Mouse (Mus musculus) limb, embryonic 14.5 days (tissue): Measurements from ENCODE around the gene Osbpl3. TPM values are rescaled to one million over a fixed set of nuclear protein-coding genes. Genes with fewer than 3 reads are reported as not detected.
"Not testable (repeated sequence)": the region's sequence is repeated elsewhere in the genome, so short reads cannot be mapped to it uniquely, and the experiment has no call there.

Experiments
- ATAC-seq: fragments of 200-750 bp; cut with Nextera tagmentation; 2 replicates; pipeline ENCODE4 v1.8.0; 2017; ENCODE audit warnings: low read depth, moderate number of reproducible peaks, moderate TSS enrichment; ENCODE audit not compliant: low FRiP score
- DNase-seq: peaks from one replicate; pipeline ENCODE4 v3.0.0-alpha.2; 2015; ENCODE audit warnings: low spot score
- H3K27ac ChIP-seq: fragments of 300-500 bp; sonication (generic); replicated peaks from 2 replicates; pipeline ENCODE4 v1.5.1; 2014; ENCODE audit warnings: low read depth, mild to moderate bottlenecking, low read length, moderate library complexity, mixed read lengths
- H3K27me3 ChIP-seq: fragments of 300-500 bp; sonication (generic); 2 replicates; pipeline ENCODE4 v1.6.1; 2014; ENCODE audit warnings: low read length, mixed read lengths; ENCODE audit not compliant: control insufficient read depth, insufficient read depth
- H3K36me3 ChIP-seq: fragments of 300-500 bp; sonication (generic); 2 replicates; pipeline ENCODE4 v1.6.1; 2014; ENCODE audit warnings: mild to moderate bottlenecking, low read length, moderate library complexity, mixed read lengths; ENCODE audit not compliant: control insufficient read depth, insufficient read depth
- H3K4me1 ChIP-seq: fragments of 300-500 bp; sonication (generic); 2 replicates; pipeline ENCODE4 v1.6.1; 2014; ENCODE audit warnings: antibody characterized with exemption, low read length, mixed read lengths; ENCODE audit not compliant: control insufficient read depth, insufficient read depth
- H3K4me2 ChIP-seq: fragments of 300-500 bp; sonication (generic); replicated peaks from 2 replicates; pipeline ENCODE4 v1.6.1; 2014; ENCODE audit warnings: low read depth, mild to moderate bottlenecking, low read length, moderate library complexity; ENCODE audit not compliant: severe bottlenecking
- H3K4me3 ChIP-seq: fragments of 300-500 bp; sonication (generic); replicated peaks from 2 replicates; pipeline ENCODE4 v1.5.1; 2014; ENCODE audit warnings: low read length
- H3K9ac ChIP-seq: fragments of 300-500 bp; sonication (generic); 2 replicates; pipeline ENCODE4 v1.6.1; 2014; ENCODE audit warnings: mild to moderate bottlenecking, low read depth, low read length, moderate library complexity; ENCODE audit not compliant: severe bottlenecking
- H3K9me3 ChIP-seq: fragments of 300-500 bp; sonication (generic); 2 replicates; pipeline ENCODE4 v1.6.1; 2016; ENCODE audit warnings: low read length; ENCODE audit not compliant: control insufficient read depth
- POLR2A ChIP-seq: fragments of 200-500 bp; IDR thresholded peaks from 2 replicates; pipeline ENCODE4 v1.8.0; 2012; ENCODE audit warnings: inconsistent platforms, mild to moderate bottlenecking, moderate library complexity, borderline replicate concordance; ENCODE audit not compliant: insufficient read depth, insufficient read length; ENCODE audit errors: extremely low read depth
- WGBS: fragments of 180-500 bp; shearing (Covaris S2); extraction: QIAGEN DNeasy Blood & Tissue Kit; methylation state at CpG from one replicate; pipeline ENCODE4 v1.1.7; 2014; 5-methylcytosine and 5-hydroxymethylcytosine counted together
- polyA plus RNA-seq, 2 experiments: library from polyadenylated mRNA; depleted of rRNA in 1 of 2; stranded (reverse) in 1 of 2; unstranded in 1 of 2; fragments of >200 nt; fragmentation: Nextera tagmentation in 1 of 2; extraction: Ambion mirVana in 1 of 2; gene quantifications; 2 replicates each; pipeline versions ENCODE4 v1.2.1 to v1.2.3; 2012 to 2014

Gene Osbpl3
- polyA plus RNA-seq, 2 experiments, result 10.9 to 19.8 TPM

DNA sequence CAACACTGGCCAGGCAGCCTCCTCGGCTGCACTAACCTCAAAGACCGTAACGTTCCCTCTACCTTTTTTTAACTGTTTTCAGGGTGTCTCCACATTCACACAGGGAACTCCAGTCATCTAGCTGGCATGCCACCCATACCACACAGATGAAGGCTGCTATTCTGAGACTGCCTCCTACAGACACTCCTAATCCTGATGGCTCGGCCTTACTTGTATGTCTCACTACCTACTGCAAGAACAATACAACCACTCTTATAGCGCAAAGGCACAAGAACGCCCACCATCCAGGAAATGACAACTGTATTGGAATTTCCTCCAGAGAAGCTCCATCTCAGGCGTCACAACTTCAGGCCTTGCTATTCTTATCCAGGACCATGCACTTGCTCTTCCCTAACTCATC is 15.8 kb downstream of the Osbpl3 start:
- Histone ChIP-seq H3K4me2 (no peak overlapping the region), H3K9me3 (no peaks in the 10 kb centered on the region), H3K36me3 (no peaks in the 10 kb centered on the region), H3K27ac (no peak overlapping the region), H3K9ac (no peak overlapping the region), H3K27me3 (no peaks in the 10 kb centered on the region), H3K4me1 (no peaks in the 10 kb centered on the region), H3K4me3 (no peak overlapping the region)
- DNase-seq (no peak), ATAC-seq (no peak)
- 88% methylated on average over 7 of the region's 7 CpGs for WGBS
- TF ChIP-seq POLR2A, result no peak

DNA sequence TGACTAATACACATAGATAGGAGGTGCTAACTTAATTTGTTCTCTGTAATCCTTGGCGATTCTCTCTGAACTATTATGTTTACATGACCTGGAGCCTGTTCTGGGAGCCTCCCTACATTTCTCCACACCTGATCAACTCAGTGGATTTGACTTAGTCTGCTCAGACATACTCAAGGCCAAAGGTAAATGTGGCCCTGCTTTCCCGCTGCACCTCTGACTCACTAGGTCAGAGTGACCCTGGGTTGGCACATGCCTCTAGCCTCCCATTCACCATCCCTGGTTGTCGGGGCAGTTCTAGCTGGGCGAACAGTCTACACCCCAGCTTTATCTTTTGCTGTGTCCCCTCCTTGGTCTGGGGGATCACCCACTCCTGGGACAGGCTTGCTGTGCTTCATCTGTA is 17.1 kb downstream of the Osbpl3 start:
- not testable (repeated sequence) for H3K4me3 ChIP-seq, H3K27me3 ChIP-seq, H3K9ac ChIP-seq, DNase-seq, H3K27ac ChIP-seq, H3K4me1 ChIP-seq, H3K36me3 ChIP-seq, ATAC-seq, H3K9me3 ChIP-seq, H3K4me2 ChIP-seq
- 95% methylated on average over 4 of the region's 4 CpGs for WGBS

DNA sequence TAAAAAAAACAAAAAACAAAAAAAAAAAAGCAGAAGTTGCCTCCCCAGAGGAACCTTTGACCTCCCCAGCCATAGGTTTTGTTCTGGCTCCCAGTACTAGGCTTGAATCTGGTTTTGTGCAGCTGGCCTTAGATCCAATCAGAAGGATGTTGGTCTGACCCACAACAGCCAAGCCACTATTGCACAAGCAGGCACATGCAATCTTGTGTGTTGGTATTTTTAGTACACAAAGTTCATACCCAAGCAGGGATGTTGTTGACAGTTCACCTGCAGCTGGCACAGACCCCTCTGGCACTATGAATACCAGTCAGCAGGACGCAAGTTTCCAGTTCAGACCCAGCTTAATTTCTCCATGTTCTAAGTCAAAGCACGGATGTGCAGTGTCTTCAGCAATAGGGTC is 18.2 kb downstream of the Osbpl3 start:
- no peak overlapping the region for H3K4me3 ChIP-seq
- H3K4me2 ChIP-seq, result no peak overlapping the region
- no peak for DNase-seq
- no peak for TF ChIP-seq POLR2A
- no peak overlapping the region for H3K9ac ChIP-seq
- ATAC-seq, result no peak
- no peak overlapping the region for H3K27ac ChIP-seq
- no peaks in the 10 kb centered on the region for H3K36me3 ChIP-seq
- H3K4me1 ChIP-seq, result no peaks in the 10 kb centered on the region
- H3K27me3 ChIP-seq, result no peaks in the 10 kb centered on the region
- 94% methylated on average over 2 of the region's 2 CpGs for WGBS
- H3K9me3 ChIP-seq, result no peaks in the 10 kb centered on the region

DNA sequence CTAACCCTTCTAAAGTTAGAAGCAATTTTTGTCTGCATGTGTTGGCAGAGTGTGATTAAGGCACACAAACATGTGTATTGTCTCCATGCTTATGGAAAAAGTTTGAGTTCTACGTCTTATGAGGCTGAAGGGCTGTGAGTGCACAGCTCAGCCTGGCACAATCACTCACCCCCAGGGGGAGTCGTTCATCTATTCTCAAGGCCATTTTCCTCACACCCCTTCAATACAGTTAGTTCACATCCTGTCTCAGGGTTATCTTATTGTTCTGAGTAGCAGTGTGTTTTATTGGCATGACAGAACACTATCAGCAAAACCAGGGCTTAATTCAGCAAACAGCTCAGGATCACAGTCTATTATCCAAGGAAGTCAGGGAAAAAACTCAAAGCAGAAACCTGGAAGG is 19.3 kb downstream of the Osbpl3 start:
- Histone ChIP-seq H3K4me1 (no peaks in the 10 kb centered on the region), H3K27ac (no peak overlapping the region), H3K27me3 (no peaks in the 10 kb centered on the region), H3K4me2 (no peak overlapping the region), H3K4me3 (no peak overlapping the region), H3K36me3 (no peaks in the 10 kb centered on the region), H3K9me3 (no peaks in the 10 kb centered on the region), H3K9ac (no peak overlapping the region)
- ATAC-seq (no peak), DNase-seq (no peak)
- TF ChIP-seq POLR2A, result no peak
- WGBS, result 66% methylated on average over 2 of the region's 2 CpGs

DNA sequence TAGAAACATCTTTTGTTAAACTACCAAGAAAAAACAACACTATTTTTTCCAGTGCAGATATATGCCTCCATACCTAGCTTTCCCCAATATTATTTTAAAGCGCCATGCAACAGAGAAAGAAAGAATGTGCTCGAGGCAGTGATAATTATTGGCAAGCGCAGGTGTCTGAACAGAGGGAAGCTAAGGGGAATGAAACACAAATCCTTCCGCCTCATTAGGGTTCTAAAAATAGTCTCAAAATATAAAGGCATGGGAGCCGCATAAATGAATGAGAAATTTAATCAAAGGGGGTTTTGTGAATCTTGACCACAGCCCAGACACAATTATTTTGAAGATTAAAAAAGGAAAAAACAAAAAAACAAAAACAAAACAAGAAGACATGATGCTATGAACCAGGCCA is 23.5 kb downstream of the Osbpl3 start:
- Histone ChIP-seq H3K9me3 (no peaks in the 10 kb centered on the region), H3K27ac (no peak overlapping the region), H3K4me2 (no peak overlapping the region), H3K9ac (no peak overlapping the region), H3K4me3 (no peak overlapping the region), H3K27me3 (no peaks in the 10 kb centered on the region), H3K4me1 (no peaks in the 10 kb centered on the region), H3K36me3 (no peaks in the 10 kb centered on the region)
- ATAC-seq (no peak), DNase-seq (no peak)
- TF ChIP-seq POLR2A, result no peak
- 48% methylated on average over 5 of the region's 5 CpGs for WGBS

DNA sequence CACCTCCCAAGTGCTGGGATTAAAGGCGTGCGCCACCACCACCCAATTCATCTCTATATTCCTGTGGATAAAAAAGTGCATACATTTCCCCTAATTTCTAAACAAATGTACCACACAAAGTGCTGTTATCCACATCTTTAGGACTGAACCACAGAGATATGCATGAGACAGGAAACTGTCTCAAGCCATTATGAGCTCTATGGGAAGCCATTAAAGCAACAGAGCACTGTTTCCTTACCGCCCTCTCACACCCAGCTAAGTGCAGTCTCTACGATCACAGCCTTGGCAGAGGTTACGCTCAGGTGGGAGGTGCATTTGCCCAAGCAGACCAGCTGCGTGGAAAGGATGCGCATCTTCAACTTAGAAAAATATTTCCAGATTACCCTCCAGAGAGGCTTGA is 26.7 kb downstream of the Osbpl3 start:
- H3K4me3 ChIP-seq, result no peak overlapping the region
- 89% methylated on average over 7 of the region's 7 CpGs for WGBS
- DNase-seq, result no peak
- no peak overlapping the region for H3K4me2 ChIP-seq
- no peak overlapping the region for H3K9ac ChIP-seq
- no peaks in the 10 kb centered on the region for H3K27me3 ChIP-seq
- no peaks in the 10 kb centered on the region for H3K36me3 ChIP-seq
- ATAC-seq, result no peak
- H3K27ac ChIP-seq, result no peak overlapping the region
- H3K9me3 ChIP-seq, result no peaks in the 10 kb centered on the region
- no peak for TF ChIP-seq POLR2A
- H3K4me1 ChIP-seq, result no peaks in the 10 kb centered on the region
